Mouse (Mus musculus) T-helper 17 cell (primary cell): ENCODE data around the gene Lsm3.

Experiments used
- in situ Hi-C, 2 experiments: fragments of 300-600 bp; cut with MboI, MseI; formaldehyde crosslinking; loops; 1 replicate in 1 of 2; 2 replicates in 1 of 2; pipeline ENCODE4 v1.15.1; 2025; ENCODE audit warnings: high pct_unique_total_duplicates in 2 of 2

Lsm3 gene

DNA sequence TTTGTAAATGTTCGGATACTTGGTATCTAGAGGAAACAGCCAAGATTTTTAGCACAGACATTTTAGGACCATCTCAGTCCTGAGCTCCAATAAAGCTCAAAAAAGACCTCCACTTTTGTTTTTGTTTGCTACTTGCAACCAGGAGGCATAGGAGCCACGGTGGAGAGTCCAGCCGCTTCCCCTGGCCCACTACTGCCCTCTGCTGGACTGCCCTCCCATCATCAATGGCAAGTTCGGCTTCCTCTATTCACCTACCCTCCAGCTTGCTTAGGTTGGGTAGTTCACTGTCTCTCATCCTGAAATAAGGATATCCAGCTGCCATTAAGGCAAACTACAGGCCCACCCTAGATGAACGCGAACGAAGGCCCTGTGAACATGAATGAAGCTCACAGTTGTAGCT is 6.4 kb upstream of the Lsm3 start:
- in situ Hi-C loops, result loop anchor here in 1 of 2 experiments (10.0 kb wide), 1 partner anchor 585 kb away; the partner anchor contains the start of gene Nr2c2

DNA sequence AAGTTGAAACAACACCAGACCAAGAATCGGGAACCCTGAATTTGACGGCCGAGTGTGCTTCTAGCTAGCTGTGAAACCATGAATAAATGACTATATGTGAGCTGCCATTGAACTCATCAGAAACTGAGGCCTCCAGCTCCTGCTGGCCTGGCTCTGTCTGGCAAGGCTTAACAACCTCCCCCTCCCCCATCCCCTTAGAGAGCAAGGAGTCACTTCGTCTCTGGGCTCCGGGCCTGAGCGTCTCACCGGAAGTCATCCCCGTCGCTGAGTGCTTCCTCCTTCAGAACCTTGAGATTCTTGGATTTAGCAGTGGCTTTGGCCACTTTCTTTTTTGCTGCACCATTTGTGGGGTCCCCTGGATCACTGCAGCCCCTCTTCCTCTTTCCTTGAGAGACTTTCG is 5.5 kb upstream of the Lsm3 start:
- in situ Hi-C loops, result loop anchor here in 1 of 2 experiments (5.0 kb wide), 1 partner anchor 228 kb away; no protein-coding TSS in a partner anchor

DNA sequence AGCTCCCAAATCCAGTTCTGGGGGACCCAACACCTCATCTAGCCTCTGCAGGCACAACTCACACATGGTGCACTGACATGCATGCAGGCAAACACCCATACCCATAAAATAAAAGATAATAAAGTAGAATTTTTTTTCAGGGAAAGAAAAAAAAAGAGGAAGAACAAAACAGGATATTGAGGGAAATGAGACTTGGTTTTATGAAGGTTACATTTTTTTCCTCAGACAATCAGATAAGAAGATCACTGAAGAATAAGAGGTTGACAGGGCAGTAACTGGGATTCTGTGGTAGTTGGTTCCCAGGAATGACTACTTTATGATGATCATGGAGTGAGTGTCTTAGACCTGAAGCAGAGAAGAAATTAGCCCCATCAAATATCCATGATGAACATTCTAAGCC is 1.6 kb upstream of the Lsm3 start:
- in situ Hi-C loops, result loop anchor here in 1 of 2 experiments (5.0 kb wide), 1 partner anchor 232 kb away; no protein-coding TSS in a partner anchor

GRCm38 (mm10) chr6:91514737-91515362 is 878 bp upstream of the Lsm3 start:
- in situ Hi-C loops, result loop anchor here in 1 of 2 experiments (5.0 kb wide), 2 partner anchors 73 to 233 kb away; no protein-coding TSS in a partner anchor

- in situ Hi-C loops, result loop anchor here in 1 of 2 experiments (5.0 kb wide), 1 partner anchor 76 kb away; no protein-coding TSS in a partner anchor
Measured at GRCm38 (mm10) chr6:91518454-91519020, 2.8 kb downstream of the Lsm3 start.

GRCm38 (mm10) chr6:91522816-91523215 is 7.1 kb downstream of the Lsm3 start:
- in situ Hi-C loops, result no loop called here

- in situ Hi-C loops, result loop anchor here (5.0 kb wide), 2 partner anchors 217 to 222 kb away; no protein-coding TSS in a partner anchor
Measured at GRCm38 (mm10) chr6:91525544-91525943, 9.8 kb downstream of the Lsm3 start.

DNA sequence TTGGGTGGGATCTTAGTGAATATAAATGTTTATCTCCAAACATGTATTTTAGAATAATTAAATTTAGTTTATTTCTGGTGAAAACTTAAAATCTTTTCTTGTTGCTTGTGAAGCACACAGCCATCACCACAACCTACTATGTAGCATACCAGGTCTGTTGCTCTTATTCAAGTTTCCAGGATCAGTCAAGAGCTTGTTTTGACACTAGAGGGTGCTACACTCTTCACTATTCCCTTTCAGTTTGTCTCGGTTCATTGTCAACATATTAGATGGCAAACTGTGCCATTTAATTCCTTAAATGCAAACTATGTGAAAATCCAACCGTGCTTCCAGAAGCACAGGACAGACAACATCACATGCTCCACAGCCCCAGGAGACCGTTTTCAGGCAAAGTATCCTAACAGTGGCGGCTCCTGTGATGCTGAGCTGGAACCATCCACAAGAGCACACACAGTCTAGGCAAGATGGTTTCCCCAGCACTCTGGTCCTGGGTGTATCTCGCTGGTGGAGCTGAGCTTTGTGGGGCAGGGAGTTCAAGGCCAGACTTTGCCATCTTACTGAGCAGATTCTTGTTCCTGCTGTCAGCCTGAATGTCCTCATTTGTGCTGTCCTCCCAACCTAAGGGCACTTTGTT is 11.6 kb downstream of the Lsm3 start:
- in situ Hi-C loops, result loop anchor here (5.0 kb wide), 2 partner anchors 215 to 220 kb away; no protein-coding TSS in a partner anchor

DNA sequence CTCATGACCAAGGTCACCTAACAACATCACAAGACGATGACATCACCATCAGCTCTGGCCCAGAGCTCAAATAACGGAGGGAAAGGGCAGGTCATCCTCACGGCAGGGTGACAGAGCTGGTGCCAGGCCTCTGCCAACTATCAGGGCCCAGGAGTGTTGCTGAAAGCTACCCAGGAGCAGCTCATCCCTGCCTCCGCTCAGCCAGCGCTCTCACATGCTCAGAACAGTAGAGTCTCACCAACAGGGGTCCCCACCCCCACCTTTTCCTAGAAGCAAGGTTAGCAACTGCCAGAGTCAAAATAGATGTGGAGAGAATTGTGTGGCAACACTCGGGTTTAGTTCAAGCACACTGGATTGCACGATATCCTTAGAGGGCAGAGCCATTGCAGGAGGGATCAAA is 12.5 kb downstream of the Lsm3 start:
- in situ Hi-C loops, result loop anchor here (5.0 kb wide), 2 partner anchors 214 to 219 kb away; no protein-coding TSS in a partner anchor

- in situ Hi-C loops, result no loop called here
Measured at GRCm38 (mm10) chr6:91530673-91531072, 14.9 kb downstream of the Lsm3 start.

DNA sequence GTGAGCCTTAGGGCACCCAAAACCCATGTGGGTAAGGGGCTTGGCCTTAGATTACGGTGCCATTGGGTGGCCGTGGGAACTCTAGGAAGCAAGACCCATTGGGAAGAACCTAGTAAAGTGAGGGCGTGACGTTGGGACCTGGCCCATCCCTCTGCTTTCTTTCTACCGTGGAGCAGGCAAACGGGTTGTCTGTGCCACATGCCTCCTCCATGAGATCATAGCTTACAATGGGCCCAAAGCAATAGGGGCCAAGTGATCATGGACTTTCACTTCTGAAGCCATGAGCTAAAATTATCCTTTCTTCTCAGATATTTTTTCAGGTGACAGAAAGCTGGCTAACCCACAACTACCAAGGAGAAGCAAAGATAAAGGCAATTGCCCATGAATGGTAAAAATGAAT is 15.5 kb downstream of the Lsm3 start:
- in situ Hi-C loops, result no loop called here

- in situ Hi-C loops, result no loop called here
Measured at GRCm38 (mm10) chr6:91532661-91533060, 16.9 kb downstream of the Lsm3 start.

DNA sequence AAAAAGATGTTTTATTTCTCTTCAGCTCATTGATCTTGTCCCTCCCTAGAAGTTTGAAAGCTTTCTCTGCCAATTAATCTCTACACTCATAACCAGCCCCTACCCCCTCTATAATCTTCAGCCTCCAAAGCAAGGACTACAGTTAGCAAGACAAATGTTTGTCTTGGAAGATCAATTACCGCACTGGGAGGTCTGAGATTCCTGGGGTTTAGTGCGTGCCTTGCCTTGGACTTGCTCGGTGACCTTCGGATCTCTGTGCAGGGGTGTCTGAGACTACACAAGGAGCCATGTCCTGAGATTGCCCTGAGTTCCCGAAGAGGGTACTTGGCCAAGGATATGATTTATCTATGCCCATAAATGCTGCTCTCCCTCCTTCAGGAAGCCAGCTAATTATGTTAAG is 17.6 kb downstream of the Lsm3 start:
- in situ Hi-C loops, result no loop called here

DNA sequence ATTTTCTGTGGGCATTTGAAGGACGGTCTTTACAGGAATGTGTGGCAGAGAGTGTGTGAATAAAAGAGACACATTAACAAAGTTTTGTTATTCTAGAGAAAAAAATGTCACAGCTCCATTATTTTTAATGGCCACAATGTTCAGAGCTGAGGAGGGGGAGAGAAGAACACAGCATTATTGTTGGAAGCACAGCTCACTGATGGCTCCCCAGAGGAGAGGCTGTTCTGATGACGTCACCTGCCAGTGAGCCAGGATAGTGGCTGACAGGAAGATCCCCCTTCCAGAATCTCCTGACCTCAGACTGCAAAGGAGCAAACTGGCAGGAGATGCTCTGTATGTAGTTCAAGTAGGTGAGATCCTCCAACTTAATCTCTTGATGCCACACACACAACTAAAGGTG is 18.0 kb downstream of the Lsm3 start:
- in situ Hi-C loops, result no loop called here

DNA sequence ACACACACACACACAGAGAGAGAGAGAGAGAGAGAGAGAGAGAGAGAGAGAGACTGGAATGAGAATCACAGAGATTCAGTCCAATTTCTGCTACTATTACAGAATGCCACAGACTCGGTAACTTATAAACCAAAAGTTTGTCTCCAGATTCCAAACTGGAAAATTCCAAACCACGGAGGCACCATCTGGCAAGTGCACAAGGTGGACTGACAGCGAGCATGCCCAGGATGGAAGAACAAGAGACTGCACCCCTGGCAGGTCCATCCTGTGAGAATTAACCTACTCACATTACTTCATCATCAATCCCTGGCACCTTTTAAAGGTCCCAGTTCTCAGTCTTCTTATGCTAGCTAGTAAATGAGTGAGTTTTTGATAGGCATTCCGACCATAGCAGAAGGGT is 18.5 kb downstream of the Lsm3 start:
- in situ Hi-C loops, result no loop called here

- in situ Hi-C loops, result no loop called here
Measured at GRCm38 (mm10) chr6:91535231-91535630, 19.5 kb downstream of the Lsm3 start.

- in situ Hi-C loops, result no loop called here
Measured at GRCm38 (mm10) chr6:91536047-91536765, 20.5 kb downstream of the Lsm3 start.

DNA sequence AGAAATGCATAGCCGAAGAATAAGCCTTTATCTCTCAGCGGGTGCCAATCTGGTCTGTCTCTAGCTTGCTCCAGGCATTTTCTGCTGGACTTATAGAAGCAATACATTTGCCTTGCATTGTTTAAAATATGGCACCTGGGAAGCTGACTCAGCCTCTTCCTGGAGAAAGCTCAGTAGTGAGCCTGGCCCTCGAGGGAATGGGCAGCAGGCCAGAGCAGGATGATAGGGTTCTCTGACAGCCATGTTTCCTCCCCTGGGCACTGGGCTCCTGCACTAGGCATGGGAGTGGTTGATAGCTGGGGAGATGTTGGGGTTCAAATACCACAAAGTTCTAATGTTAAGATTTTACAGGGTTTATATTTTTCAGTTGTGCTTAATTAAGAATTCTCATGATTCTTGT is 25.5 kb downstream of the Lsm3 start:
- in situ Hi-C loops, result no loop called here

DNA sequence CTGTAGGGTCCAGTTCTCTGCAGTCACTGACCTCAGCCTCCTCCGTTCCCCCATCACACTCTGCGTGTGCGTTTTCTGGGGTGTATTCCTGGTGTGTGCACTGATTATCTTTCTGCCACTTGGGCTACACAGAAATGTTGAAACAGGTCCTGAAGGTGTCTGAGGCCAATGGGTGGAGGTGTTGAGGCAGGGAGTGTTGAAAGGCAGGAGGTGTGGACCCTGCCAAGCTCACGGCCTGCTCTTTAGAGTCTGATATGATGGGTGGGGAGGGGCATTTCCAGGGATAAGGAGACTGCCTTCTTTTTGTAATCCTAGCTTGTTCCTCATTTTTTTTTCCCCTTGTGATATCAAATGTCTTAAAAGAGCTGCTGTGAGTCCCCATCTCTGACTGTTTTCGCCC is 27.3 kb downstream of the Lsm3 start:
- in situ Hi-C loops, result no loop called here

DNA sequence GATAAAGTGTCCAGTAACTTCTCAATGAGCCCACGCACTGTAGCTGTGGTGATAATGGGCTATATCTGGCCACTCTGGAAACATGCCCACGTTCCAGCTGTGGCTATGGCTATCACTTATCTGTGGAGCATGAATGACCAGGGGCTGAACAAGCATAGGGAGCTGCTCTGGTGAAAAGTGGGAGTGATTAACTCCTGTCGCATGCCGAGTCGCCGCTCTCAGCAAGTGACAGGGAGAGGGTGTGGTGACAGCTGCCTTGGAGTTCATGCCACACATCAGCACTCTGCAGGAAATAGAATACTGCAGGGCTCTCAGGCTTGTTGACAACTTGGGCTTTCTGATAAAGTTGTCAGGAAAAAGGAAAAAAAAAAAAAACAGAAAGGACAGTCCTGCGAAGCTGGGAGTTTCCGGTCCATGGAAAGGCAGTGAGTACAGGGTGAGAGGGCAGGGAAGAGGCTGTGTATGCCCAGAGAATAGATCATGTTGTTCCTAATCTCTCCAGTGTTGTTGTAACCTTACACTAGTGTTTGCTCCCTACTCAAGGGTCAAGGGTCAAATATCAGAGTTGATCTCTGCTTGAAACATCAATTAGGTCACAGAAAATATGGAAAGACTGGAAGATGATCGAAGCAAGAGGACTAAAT is 30.6 kb downstream of the Lsm3 start:
- in situ Hi-C loops, result no loop called here

DNA sequence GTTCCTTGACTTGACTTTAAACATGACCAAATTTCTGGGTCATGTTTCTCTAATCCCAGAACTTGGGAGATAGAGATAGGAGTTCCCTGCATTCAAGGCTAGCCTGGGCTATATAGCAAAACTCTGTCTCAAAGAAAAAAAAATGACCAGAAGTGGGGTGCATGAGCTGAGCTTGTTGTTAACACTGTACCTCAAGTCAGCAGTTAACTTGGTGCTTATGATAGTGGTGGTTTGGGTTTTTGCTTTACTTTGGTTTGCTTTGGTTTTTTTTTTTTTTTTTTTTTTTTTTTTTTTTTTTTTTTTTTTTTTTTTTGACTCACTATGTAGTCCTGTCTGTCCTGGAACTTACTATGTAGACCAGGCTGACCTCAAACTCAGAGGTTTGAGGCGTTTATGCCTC is 31.6 kb downstream of the Lsm3 start:
- in situ Hi-C loops, result no loop called here
